Mouse (Mus musculus) ES-E14 (cell line): ENCODE results near the gene Med8.

Source experiments
- CHD2 ChIP-seq: IDR thresholded peaks from 2 replicates; pipeline ENCODE4 v1.6.1; 2014; ENCODE audit warnings: mild to moderate bottlenecking, low read depth, low read length, inconsistent platforms
- HCFC1 ChIP-seq: IDR thresholded peaks from 2 replicates; pipeline ENCODE4 v1.6.1; 2012; ENCODE audit warnings: low read length, inconsistent platforms, borderline replicate concordance; ENCODE audit not compliant: insufficient read depth
- MAFK ChIP-seq: IDR thresholded peaks from 2 replicates; pipeline ENCODE4 v1.6.1; 2014; ENCODE audit warnings: mild to moderate bottlenecking, low read depth, low read length, inconsistent platforms; ENCODE audit not compliant: insufficient read depth
- ZC3H11A ChIP-seq: IDR thresholded peaks from 2 replicates; pipeline ENCODE4 v1.6.1; 2012; ENCODE audit warnings: low read depth, mild to moderate bottlenecking, inconsistent platforms, low read length, borderline replicate concordance
- ZNF384 ChIP-seq: IDR thresholded peaks from 2 replicates; pipeline ENCODE4 v1.6.1; 2012; ENCODE audit warnings: low read depth, low read length, inconsistent platforms

DNA sequence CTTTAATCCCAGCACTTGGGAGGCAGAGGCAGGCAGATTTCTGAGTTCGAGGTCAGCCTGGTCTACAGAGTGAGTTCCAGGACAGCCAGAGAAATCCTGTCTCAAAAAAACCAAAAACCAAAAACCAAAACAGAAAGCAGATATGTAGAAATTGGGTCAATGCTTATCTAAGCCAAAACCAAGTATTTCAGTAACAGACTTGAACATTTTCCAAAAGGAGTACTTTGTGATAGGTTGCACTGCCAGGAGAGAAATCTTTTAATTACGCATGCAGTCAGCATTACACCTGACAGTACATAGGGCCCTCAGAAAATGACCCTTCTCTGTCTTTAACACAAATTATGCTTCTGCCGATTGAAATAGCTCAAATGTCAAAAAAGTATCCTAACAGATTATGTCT is 7.7 kb upstream of the Med8 start:
- no peak for TF ChIP-seq ZNF384
- TF ChIP-seq ZC3H11A = no peak
- TF ChIP-seq CHD2 = no peak
- no peak for TF ChIP-seq MAFK
- TF ChIP-seq HCFC1 = no peak
